Mouse (Mus musculus) heart, postnatal 25 days (tissue): ENCODE measurements around the gene Alk. TPM values are rescaled to one million over a fixed set of nuclear protein-coding genes. Genes with fewer than 3 reads are reported as not detected.
"Not testable (repeated sequence)": the region's sequence is repeated elsewhere in the genome, so short reads cannot be mapped to it uniquely, and the experiment has no call there.

Experiments used
- DNase-seq: peaks from one replicate; pipeline ENCODE4 v3.0.0; 2022; ENCODE audit warnings: low spot score
- intact Hi-C: fragments of 180-260 bp; cut with DNase I; formaldehyde crosslinking; loops from one replicate; pipeline ENCODE4 v1.15.1; 2025
- total RNA-seq, 2 experiments: library from RNA; stranded (reverse); gene quantifications; 2 replicates each; pipeline ENCODE4 v1.2.3; 2021

Gene Alk
- total RNA-seq, 2 experiments from 2014 or later = not detected

DNA sequence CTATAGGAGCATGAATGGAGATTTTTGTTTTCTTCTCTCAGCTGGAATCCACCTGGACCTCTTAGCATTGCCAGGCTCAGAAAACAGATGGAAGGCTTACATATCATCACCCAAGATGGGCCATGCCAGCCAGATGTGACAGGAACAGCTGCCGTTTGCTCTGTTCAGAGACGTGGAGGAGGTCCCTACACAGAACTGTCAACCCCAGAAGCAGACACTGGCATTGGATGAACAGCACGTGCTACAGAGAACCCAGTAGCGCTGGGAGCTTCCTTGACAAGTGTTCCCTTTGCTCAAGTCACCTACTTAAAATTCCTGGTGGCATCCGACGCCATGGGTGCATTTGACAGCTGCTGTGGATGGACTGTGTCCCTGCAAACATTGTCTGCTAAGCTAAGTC is 72.2 kb downstream of the Alk start:
- intact Hi-C loops = no loop called here
- no peak for DNase-seq

- DNase-seq = no peak
- intact Hi-C loops = loop anchor here (10.0 kb wide), 1 partner anchor 256 kb away; no protein-coding TSS in a partner anchor
Measured at GRCm38 (mm10) chr17:72528481-72528880, 75.9 kb downstream of the Alk start.

- intact Hi-C loops = loop anchor here (10.0 kb wide), 1 partner anchor 257 kb away; no protein-coding TSS in a partner anchor
- no peak for DNase-seq
Measured at GRCm38 (mm10) chr17:72527481-72527880, 76.9 kb downstream of the Alk start.

GRCm38 (mm10) chr17:72526356-72526755 is 78.1 kb downstream of the Alk start:
- DNase-seq = no peak
- intact Hi-C loops = loop anchor here (10.0 kb wide), 1 partner anchor 258 kb away; no protein-coding TSS in a partner anchor

- DNase-seq = no peak
- intact Hi-C loops = loop anchor here (5.0 to 10.0 kb wide), 3 partner anchors 203 to 863 kb away; no protein-coding TSS in a partner anchor
Measured at GRCm38 (mm10) chr17:72524839-72525238, 79.6 kb downstream of the Alk start.

- DNase-seq = no peak
- intact Hi-C loops = loop anchor here (5.0 to 10.0 kb wide), 3 partner anchors 201 to 861 kb away; no protein-coding TSS in a partner anchor
Measured at GRCm38 (mm10) chr17:72523006-72523405, 81.4 kb downstream of the Alk start.

GRCm38 (mm10) chr17:72522381-72522780 is 82.0 kb downstream of the Alk start:
- intact Hi-C loops = loop anchor here (5.0 to 10.0 kb wide), 3 partner anchors 200 to 860 kb away; no protein-coding TSS in a partner anchor
- DNase-seq = peak; percentile 13

- DNase-seq = no peak
- intact Hi-C loops = loop anchor here (2.0 to 10.0 kb wide), 4 partner anchors 199 to 859 kb away; no protein-coding TSS in a partner anchor
Measured at GRCm38 (mm10) chr17:72521353-72521752, 83.1 kb downstream of the Alk start.

GRCm38 (mm10) chr17:72510746-72511145 is 93.7 kb downstream of the Alk start:
- DNase-seq = no peak
- intact Hi-C loops = no loop called here

GRCm38 (mm10) chr17:72508678-72509394 is 95.6 kb downstream of the Alk start:
- intact Hi-C loops = no loop called here
- DNase-seq = no peak

DNA sequence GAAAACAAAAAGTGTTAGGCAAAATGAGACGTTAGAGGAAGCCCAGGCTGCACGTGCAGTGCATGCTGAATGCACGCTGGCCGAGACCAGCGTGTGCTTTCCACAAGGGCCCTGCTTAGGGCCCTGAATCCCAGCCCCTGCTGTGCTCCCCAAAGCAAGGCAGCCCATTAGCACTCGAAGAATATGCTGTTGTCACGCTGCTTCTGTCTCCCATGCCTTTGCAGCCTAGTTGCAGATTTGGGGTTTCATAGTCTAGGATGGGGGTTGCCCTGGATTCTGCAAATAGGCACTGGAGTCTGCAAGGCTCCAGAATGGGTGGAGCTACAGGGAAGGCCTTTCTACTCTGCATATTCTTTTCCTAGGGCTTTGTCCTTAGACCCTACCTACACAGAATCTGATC is 99.2 kb downstream of the Alk start:
- intact Hi-C loops = no loop called here
- DNase-seq = no peak

GRCm38 (mm10) chr17:72504581-72504980 is 99.8 kb downstream of the Alk start:
- intact Hi-C loops = no loop called here
- DNase-seq = no peak

DNA sequence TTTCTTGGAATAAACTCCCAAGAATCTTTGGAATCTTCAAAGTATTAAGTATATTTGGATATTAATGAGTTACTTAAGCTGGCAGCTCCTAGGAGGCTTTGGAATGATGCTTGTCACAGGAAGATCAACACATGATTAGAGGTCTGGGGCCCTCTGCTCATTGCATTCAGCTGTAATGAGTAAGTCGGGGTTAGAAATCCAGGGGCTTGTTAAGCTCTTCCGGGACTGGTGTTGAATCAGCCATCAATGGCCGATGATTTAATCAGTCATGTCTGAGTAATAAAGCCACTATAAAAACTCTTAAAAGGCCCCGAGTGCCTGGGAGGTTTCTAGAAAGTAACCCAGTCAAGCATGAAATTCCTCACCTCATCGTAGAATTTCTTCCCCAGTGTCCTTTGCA is 109.0 kb downstream of the Alk start:
- intact Hi-C loops = no loop called here
- DNase-seq = no peak

GRCm38 (mm10) chr17:72485623-72486022 is 118.8 kb downstream of the Alk start:
- intact Hi-C loops = no loop called here
- DNase-seq = no peak

DNA sequence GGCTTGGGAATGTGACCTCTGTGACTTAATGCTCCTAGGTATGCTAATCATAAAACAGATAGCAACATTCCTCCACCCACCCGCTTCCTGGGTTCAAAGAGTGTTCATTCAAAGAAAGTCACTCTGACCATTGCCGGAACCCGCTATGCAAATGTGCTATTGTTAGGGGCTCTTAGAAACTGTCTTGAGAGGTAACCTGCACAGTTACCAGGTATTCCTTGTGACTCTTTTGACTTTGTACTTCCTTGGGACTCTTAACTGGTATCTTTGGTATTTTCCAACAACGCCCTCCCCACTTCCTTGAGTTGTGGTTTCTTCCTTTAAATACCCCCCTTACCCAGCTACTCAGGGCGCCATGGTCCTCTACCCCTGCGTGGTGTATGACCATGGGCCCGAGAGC is 125.2 kb downstream of the Alk start:
- intact Hi-C loops, DNase-seq: not testable (repeated sequence)

DNA sequence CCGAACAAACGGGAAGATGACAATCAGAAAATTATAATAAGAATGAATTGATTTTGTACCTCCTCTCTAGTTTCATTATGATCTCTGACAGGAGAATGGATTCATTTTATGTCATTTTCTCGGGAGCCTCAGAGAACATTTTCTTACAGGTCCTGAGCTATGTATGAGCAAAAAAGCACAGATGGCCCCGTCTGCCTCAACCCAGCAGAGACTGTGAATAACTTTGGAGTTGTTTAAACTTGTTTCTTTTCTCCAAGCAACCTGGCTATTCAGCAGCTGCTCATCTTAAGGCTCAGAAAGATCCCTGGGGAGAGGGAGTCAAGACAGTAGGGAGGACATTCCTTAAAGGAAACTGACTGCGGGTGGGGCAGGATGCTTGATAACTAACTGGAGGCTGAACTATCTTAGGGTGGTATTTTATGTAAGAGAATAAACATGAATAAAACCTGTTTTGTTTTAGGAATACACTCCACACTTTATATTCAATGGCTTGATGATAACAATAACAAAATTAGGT is 126.5 kb downstream of the Alk start:
- intact Hi-C loops = no loop called here
- no peak for DNase-seq

DNA sequence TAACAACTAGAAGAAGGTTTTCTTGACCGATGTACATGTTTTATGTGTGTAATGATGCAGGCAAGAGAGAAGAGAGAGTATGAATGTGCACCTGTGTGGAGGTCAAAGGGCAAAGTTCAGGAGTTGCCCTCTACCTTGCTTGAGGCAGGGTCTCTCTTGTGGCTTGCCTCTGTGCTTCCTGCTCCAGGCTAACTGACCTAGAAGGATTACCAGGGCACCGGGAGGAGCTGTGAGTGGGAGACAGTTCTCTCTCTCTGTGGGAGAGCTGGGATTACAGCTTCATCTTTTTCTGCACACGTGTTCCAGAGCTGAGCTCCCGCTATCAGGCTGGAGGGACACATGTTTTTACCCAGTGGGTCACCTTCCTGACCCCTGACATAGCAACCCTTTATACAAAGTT is 127.5 kb downstream of the Alk start:
- intact Hi-C loops = no loop called here
- DNase-seq = no peak

DNA sequence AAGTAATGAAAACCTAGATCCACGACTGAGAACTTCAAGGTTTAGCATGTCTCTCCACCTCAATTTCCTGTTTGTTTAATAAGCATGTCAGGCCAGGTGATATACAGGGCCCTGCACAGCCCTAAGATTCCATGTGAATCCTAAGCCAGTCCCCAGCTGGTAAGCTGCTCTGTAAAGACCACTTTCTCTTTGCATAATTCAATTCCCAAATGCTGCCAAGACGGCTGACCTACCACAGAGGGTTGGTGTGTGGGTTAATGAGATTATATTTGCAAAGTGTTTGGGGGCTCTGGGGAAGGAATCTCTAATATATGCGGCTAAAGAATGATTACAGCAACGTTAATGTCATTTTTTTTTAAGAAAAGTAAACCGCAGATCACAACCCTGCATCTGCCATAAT is 130.3 kb downstream of the Alk start:
- no peak for DNase-seq
- intact Hi-C loops = no loop called here

DNA sequence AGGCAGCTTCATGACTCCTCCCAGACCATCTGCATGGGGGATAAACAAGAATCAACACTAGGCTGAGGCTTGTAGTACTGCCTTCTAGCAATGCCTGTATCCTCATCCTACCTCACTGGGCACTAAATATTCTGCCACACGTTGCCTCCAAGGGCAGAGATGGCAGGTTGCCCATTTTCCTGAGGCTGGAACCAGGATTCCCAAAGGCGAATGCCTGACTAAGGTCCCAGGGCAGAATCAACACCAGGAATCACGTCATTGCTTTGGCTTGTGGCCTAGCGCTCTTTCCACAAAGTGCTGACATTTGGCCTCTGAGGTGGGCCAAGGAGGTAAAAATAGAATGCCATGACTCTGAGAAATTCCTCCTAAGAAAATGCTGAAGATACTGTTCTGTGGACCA is 155.9 kb downstream of the Alk start:
- DNase-seq = peak; percentile 20
- intact Hi-C loops = no loop called here

DNA sequence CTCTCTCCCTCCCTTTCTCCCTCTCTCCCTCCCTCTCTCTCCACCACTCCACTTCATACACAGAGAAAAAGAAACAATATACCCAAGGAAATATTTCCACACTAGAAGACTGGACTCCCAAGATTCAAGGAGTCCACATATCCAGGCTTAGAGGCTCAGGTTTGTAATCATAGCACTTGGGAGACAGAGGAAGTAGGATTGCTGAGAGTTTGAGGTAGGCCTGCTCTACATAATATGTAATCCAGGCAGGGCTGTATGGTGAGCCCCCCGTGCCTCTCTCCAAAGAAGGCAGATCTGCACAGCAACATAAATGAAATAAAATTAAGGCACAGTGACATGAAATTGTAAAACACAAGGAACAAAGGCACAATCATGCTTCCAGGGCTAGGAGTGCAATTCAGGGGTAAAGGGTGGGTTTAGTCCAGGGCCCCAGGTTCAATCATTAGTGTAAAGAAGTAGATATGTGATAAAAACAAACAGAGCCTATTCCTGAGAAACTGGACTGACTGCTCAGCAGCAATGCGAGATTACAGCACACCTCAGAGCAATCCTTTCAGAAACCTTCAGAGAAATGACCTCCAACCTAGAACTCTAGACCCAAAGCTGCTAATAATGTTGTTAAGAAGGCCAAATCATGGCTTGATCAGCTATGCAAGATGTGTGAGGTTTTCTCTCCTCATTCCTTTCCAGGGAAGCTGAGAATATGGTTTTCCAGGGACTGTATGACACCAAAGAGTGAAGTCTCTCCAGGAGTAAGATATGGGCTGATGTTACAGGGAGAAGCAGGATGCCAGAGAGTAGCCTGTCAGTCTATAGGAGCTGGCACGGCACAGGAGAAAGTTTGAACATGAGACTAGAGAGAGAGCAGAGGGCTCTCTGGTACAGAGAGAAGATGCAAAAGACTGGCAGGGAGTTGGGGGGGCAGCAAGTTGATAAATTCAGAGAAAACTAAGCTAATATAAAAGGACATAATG is 158.9 kb downstream of the Alk start:
- no peak for DNase-seq
- intact Hi-C loops = no loop called here
